Mouse (Mus musculus) kidney, postnatal 14 days (tissue): Measurements from ENCODE around the gene Upk1b.
"Not testable (repeated sequence)": the region's sequence is repeated elsewhere in the genome, so short reads cannot be mapped to it uniquely, and the experiment has no call there.

ENCODE experiments used
- DNase-seq: peaks from one replicate; pipeline ENCODE4 v3.0.0; 2022; ENCODE audit warnings: mixed read lengths

Gene Upk1b

DNA sequence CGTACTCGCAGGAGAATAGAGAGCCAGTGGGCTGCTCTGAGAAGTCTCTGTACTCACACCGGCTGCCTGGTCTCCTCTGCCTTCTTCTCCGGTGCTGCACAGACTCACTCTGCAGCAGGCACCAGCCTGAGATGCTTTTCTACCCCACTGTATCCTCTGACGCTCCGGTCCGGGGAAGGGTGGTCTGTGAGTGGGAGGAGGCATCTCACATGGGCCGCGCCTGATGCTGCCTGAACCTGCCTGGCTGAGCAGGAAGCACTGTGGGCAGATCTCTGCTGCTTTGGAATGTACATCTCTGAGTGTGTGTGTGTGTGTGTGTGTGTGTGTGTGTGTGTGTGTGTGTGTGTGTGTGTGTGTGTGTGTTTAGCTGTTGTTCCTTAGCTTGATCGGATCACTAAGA, at the start of gene Upk1b:
Gene Upk1b, minus strand, starts transcription at position 238 of the 400 bp plus-strand sequence.
- DNase-seq, result no peak

DNA sequence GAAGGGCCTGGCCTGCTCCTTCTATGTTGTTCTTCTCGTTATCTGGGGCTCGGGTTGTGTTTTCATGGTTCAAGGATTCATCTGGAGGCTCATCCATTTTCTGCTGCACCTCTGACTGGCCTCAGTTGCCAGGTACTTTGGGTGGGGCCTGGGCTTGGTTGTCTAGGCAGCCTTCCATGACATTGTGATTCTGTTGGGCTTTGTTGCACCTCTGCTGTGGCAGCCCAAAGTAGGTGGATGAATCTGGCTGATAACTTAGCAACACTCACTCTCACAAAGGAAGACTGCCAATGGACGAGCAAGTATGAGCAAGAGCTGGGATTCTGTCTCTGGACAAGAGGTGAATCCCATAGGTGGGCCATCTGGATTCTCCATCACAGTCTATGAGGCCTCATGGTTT, 28.5 kb upstream of the Upk1b start, which contains the start of gene 4930435E12Rik:
Gene 4930435E12Rik, minus strand, starts transcription at position 101 of the 400 bp plus-strand sequence.
- DNase-seq, result no peak

DNA sequence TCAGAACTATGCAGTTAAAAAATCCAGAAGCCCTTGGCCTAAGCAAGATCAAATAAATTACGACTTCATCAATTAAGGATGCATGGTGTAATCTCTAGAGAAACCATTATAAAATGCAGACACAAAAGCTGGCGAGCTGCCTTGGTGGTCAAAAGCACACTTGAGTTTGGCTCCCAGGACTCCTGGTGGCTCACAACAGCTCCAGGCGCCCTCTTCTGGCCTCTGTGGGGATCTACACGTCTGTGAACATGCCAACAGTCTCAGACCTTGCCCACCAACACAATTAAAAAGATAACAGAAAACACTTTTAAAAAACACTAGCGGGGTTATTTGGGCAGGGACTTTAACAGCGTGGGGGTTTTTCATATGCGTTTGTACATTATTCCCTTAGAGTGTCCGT, 12.4 kb upstream of the Upk1b start:
- peak; percentile 76 for DNase-seq

DNA sequence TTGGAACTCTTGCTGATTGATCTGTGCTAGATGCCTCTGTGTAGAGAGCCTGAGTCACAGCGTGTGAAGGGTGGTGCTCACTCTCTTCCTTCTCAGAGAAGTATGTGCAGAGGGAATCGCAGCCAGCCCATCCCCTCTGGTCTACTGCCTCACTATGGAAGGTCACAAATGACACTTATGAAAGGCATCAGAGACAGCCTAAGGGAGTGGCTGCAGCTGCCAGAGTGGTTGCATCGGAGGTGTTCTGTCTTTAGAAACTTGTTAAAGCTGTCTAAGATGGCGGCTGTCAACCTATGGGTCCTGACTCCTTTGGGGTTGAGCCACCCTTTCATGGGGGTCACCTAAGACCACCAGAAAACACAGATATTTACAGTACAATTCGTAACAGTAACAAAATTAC, 10.1 kb upstream of the Upk1b start:
- DNase-seq, result no peak

DNA sequence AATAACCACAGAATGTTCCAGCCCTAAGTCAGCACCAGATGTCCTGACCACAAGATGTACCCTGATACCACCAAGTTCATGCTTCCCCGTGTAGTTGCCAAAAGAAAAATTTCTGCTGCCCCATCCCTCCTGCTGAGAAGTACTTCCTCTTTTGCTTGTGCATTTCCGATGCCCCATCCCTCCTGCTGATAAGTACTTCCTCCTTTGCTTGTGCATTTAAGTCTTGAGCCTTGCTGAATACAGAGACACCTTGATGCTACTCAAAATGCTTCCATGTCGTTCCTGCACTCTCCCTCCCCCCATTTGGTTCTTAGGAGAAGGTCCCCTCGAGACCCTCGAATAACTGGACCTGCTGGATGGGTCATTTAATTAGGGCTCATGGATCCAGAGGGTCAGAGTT, 7.7 kb upstream of the Upk1b start:
- DNase-seq, result not testable (repeated sequence)

DNA sequence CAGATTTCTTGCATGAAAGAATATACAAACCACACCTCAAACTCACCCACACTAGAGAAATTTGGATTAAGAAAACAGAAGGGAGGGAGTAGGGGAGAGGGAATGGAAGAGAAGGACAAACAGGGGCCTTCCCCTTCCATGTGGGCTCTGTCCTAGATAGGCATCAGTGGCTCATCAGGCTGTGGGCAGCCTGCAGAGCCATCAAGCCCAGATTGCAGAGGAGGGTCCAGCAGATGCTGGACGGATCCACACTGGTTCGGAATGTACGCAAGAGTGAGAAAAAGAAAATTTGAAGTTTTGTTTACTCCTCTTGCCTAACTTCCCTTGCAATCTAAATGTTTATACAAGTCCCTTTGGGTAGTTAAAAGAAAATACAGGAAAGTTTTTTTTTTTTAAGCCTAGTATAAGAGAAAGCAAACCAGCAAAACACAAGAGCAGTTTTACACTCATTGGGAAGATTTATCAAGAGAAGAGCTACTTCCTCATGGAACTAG, 1.1 kb downstream of the Upk1b start:
- no peak for DNase-seq

DNA sequence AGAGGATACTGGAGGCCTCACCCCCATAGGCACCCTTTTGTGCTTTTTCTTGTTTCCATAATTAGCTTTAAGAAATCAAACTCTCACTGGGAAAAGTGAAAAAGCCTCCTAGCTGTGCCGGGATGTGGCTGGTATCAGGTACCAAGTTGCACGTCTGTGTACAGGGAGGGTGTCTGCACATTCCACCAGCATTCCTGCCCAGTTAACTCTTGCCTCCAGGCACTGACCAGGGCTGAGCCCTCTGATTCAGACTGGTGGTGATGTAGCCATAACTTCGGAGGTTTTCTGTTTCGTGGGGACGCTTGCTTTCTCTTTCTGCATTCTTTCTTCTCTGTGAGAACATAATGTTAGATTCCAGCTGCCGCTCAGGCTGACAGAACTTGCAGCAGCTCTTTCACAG, 7.0 kb downstream of the Upk1b start:
- DNase-seq, result no peak

DNA sequence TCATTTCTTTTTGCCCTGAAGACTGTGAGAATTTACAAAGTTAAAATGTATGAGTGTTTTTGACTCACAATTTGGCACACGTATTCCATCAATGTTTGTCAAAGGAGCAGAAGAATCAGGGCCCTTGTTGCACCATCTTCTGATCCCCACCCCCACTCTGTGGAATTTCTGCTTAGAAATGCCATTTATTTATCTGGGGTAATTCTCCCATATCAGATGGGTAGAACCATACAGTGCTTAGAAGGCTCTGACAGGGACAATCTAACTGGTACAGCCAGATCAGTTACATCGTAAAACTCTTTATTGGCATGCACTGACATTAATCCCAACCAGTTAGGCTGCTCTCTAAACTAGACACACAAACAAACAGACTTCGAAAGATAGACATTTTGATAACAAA, 10.2 kb downstream of the Upk1b start:
- DNase-seq, result no peak

DNA sequence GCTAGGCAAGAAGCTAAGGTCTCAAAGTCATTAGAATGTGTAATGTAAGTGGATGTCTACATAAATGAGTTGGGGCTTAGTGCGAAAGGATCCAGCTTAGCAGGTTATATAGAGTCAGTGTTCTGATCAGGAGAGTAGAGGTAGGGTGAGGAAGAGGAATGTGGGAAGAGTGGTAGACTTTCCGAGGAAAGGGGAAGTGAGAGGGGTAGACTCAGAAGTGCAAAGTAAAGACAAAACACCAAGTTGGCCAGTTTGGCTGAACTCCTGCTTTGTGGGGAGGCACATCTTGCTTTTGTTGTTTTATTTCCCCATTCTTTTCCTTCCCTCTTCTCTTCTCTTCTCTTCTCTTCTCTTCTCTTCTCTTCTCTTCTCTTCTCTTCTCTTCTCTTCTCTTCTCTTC, 11.1 kb downstream of the Upk1b start:
- no peak for DNase-seq

DNA sequence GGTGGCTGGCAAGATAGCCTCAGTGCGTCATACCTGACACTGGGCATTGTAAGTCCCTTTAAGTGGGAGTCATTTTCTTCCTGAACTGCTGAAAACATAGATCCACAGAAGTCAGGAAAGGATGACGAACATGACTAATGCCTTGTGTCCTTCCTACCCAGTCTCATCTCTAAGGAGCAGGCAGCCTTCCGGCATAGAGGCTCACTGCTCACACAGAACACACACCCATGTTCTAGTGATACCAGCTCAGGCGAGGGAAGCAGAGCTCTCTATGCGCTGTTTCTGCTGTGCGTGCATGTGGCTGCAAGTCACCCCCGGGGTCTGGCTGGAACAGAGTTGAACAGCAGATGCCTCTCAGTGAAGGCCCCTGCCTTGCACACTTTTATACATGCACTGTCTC, 14.8 kb downstream of the Upk1b start:
- DNase-seq, result no peak

DNA sequence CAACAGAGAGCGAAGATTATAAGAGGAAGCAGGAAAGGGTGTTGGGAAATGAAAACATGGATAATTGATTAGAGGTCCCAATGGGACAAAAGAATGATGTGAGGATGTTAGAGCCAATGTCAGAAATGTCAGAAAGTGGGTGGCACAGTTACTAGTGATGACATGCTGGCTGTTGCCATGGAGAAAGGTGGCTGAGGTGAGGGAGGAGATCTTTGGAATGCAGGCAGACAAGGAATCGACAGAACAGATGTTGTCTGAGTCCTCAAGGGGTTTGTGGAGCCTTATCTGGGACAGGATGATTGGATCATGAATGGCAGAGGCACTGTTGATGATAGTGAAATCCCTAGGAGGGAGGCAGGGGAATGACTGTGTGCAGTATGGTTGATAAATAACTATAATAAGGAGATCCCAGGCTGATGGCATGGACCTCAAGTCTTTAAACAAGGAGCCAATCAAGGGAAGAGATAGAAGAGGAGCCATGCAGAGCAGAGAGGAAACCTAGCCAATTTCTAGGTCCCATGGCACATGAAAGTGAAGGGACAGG, 17.5 kb downstream of the Upk1b start:
- no peak for DNase-seq

DNA sequence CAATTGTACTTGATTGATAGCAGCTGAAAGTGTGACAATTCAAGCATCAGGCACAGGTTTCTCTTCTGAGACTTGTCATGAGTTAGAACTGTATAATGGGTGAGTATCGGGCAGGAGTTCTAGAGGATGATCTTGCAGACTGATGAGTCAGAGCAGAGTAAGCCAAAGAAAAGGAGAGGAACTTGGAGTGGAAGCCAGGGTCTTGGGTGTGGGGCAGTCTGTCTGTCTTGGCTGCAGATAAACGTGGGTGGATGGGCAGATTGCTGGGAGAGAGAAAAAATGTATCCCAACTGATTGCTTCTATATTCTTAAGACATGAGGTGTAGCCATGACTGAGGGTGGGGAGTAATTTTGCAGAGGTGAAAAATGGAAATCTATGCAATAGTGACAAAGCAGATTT, 18.2 kb downstream of the Upk1b start:
- no peak for DNase-seq

DNA sequence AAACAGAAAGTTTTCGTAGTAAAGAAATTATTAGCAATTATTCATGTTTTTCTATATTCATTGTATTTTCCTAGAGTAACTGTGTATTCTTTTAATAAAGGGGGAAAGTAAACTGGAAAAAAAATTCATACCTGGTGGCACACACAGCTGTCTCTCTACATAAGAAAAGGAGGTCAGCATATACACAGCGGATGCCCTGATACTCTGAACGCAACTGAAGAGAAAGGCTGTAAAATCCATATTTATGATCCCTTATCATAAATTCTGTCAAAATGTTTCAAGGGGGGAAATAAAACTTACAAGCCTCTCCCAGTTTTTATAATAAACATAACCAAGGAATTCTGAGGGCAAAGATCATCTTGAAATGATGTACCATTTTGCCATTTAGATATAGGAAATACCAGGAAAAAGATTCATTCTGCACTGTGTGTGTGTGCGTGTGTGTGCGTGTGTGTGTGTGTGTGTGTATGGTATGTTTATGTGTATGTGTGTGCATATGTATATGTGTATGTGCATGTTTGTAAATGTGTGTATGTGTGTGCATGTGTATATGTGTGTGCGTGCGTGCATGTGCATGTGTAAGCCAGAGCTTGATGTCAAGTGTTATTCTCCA, 19.1 kb downstream of the Upk1b start:
- no peak for DNase-seq

DNA sequence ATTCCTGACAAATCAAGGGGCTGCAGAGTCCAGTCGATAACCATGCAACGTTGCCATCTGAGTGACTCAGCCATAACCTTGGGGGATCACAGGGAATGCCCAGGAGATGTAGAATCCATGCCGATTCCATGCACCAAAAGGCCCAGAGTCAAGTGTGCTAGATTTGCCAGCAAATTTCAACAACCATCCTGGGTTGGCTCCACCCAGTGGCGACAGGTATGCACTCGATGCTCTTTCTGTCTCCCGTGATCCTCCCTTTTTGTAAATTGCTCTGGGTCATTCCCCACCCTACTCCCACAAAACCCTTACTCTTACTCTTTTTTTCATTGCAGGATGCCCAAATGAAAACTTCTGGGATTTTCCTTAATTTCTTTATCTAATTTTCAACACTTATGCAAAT, 23.8 kb downstream of the Upk1b start:
- DNase-seq, result no peak

DNA sequence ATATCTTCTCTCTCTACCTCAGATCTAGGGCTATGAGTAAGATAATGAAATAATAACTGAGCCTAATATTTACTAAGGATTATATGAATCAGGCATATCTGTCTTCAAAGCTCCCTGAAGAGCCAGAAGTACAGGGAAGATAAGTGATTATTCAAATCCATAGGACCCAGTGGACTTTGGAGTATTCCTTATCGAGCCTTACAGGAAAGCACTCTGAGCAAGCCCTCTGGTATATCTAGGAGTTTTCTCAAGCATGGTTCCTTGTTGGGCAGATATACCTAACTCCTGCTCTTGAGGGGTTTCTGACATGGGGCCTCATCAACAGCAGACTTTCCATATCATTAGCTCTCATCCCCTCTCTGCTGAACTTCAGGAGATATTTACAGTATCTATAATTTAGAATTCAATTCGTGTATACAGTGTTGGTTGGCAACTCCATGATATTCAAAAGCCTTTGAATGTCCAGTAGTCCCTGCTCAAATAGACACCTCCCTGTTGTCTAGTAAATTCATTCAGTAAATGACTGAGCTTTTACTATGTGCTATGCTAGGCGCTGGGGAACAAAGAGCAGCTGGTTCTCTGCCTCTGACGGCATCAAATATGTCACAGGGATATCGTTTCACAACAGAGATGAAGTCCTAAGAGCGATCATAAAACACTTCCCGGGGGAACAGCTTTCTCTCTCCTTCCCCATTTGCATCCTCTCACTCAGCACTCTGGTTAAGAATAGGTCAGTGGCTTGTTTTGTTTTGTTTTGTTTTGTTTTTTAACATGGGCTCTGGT, 25.0 kb downstream of the Upk1b start:
- DNase-seq, result no peak

DNA sequence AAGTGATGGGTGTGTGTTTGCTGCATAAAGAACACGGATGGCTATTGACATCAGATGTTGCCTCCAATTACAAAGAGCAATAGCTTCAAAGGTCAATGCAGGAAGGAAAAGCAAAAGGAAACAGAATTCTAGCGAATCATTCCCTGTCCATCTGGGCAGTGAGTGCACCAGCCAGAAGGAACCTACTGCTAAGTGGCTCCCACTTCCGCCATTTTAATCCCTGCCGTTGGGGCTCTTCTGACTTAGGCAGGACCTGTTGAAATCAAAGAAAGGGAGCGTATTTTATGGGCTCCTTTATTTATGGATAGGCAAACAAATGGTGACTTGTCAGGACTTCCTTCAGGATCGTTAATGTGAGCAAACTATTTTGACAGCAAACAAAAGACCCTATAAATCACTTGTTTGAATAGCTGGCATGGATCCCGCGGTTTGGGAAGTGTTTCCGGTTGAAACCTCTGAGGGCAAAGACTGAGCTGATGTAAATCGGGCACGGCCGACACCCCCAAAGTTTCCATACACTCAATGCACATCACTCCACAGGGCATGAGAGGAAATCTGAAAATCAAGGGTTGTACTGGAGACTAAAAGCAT, 27.1 kb downstream of the Upk1b start:
- peak; percentile 46 for DNase-seq

DNA sequence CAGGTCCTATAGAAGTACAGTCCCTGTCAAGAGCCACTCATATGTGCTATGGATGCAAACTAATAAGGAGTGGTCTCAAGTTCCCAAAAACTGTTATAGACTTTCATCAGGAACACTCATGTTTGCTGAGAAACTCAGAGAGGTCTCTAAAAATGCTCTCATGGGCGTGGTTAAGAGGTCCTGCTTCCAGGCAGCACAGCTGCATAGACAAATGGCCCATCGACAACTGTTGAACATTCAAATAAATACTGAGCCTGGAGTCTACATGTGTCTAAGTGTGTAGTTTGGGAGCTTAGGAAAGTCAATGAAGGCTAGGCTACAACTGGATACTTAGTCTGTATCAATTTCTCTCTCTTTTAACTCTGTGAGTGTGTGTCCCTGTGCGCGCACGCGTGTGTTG, 29.0 kb downstream of the Upk1b start:
- no peak for DNase-seq

DNA sequence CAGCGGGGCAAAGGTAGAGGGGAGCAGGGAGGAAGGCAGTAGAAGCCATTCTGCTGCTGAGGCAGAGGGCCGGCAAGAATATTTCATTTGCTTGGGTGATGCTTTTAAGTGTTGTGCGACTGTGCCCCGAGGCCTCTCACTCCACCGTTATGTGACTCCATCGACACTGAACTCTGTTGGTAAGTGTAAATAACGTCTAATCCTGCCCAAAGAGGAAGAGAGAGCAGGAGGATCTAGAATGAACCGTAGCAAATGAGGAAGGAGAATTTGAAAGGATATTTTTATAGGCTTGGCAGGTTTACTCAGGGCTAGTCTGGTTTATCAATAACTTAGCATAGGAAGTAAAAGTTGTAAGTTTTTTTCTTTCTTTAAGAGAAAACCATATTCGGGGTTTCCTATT, 30.6 kb downstream of the Upk1b start:
- DNase-seq, result no peak

DNA sequence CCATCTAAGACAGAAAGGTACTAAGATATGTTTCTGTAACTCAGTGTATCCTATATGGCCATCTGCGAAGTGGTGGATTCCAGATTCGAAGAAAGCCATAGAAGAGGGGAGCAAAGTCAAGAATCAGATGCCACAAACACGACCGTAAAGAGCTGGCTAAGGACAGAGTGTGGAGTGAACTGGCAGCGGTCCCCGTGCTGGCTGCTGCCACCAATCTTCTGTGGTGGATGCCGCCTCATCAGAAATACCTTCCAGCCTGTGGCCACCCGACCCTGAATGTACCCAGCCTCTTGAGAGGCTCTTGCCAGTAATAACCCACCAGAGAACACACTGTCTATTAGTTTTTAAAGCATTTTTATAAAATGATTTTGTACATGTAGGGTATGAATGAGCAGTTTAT, 31.7 kb downstream of the Upk1b start:
- no peak for DNase-seq

DNA sequence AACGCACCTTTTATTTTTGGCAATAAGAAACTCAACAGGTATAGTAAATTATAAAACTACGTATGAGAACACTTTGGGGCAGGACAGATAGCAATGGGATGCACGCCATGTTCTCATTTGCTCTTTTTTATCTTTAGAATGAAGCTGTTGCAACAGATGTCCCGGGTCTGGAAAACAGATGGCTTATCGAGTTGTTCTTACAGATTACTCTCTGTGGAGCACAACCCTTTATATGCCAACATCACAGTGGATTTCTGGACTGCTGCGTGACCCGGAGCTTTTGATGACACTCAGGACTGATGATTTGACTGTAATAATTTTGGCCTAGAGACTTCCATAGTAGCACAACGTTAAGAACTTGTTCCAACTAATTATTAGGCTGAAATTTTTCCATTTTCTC, 32.4 kb downstream of the Upk1b start:
- DNase-seq, result no peak

DNA sequence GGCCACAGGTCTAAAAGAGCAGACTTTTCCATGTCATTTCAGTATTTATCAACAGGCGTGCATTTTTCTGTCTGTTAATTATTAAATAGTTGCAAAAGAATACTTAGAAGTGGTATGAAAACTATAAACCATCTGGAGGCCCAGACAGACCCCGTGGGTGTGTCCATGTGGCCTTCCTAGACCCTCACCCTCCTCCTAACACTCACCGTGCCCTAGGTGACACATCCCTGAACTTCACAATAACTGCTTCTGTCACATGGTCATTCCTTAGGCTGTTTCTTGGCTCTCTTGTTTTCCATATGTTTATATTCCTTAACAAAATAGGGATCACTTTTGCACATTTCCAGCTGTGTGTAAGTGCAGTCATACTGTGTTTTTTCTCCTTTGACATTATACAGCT, 33.5 kb downstream of the Upk1b start:
- DNase-seq, result no peak

DNA sequence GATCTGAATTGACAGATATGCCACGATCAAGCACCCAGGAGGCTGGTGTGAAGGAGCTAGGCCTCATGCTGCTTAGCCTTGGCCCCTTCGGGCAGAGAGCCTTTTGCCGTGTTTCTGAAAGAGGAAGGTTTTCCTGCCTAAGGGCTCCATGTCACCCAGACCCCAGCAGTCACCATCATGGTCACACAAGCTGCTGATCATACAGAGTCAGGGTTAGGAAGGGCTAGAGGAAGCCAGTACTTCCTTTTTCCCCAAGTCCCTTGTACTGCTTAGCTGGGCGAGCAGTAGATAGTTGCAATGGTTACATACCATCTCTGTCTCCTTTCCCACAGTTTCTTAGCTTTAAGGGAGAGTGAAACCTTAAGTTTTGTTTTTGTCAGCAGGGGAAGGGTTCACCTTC, 36.6 kb downstream of the Upk1b start:
- no peak for DNase-seq

DNA sequence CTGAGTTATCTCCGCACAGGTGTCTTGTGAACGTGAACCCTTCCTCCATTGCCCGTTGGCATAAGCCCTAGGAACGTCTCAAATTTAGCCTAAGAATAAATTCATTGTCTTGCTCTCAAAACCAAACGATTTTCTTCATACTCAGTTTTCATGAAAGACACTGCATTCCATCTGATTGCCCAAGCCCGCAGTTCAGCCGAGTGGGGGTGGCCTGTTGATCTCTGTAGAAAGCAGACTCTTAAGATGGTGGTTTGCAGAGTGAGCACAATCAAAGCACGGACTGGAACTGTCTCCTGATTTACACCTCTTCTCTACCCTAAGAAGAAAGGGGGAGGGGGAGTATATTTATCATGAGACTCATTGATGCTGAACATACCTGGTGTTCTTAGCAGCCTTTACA, 37.7 kb downstream of the Upk1b start:
- no peak for DNase-seq

DNA sequence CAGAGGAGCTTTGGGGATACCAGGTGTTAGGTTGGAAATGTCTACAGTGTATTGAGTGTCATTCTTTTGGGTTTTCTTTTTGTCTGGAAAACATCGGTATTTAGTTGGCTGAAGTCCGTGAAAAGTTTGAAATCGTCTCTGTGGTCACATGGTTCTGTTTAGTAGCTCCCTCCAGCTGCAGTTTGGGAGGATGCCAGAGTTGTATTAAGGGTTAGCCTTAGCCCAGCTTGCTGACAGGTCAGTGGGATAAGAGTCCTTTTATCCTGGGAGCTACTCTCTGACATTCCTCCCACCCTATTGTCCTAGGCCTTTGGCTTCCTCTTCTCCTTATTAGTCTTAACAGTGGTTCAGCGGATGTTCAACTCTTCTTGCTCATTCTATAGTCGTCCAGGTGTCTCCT, 38.2 kb downstream of the Upk1b start:
- DNase-seq, result no peak
